Mouse (Mus musculus) cortical plate, adult 2 months (tissue): Measurements from ENCODE around the gene Rgs6.

Experiments
- CTCF ChIP-seq: fragments of 200-500 bp; IDR thresholded peaks from 2 replicates; pipeline ENCODE4 v1.5.1; 2011; ENCODE audit warnings: mild to moderate bottlenecking, control low read depth, low read length; ENCODE audit not compliant: insufficient read depth; ENCODE audit errors: extremely low read depth
- POLR2A ChIP-seq: fragments of 200-500 bp; IDR thresholded peaks from 2 replicates; pipeline ENCODE4 v1.6.1; 2011; ENCODE audit warnings: mild to moderate bottlenecking, low read length, control low read depth; ENCODE audit not compliant: insufficient read depth; ENCODE audit errors: extremely low read depth

DNA sequence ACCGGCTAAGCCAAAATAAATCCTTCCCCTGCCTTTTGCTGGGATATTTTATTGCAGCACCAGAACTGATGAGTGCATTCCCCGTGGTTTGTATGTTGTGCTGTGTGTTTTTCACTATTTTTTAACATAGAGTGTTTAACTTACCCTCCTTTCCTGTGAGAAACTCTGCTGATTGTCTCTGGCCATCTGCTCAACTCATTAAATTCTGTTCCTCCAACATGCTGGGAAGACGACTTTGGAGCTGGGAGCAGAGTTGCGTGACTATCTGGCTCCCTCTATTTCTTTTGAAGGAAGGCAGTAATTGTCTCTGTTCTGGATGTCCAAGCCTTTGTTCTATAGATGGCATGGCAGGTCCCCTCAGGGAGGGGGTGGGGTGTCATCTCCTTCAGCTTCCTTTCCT, 408.7 kb downstream of the Rgs6 start:
- TF ChIP-seq POLR2A (no peak), CTCF (no peak)
